In genomic region chr16:91485841-91486240, GRCm38 (mm10) we compare ENCODE assay signal across 8 mouse cellular contexts. TPM values are rescaled to one million over a fixed set of nuclear protein-coding genes. Genes with fewer than 3 reads are reported as not detected.
DNase-seq lines count a peak whose midpoint lies in the region; ATAC-seq and TF ChIP-seq lines count a peak whose summit lies in the region.

No protein-coding gene starts in this region.

- H3K27me3 ChIP-seq in kidney, adult 2 months (replicated peaks; ENCODE audit: control insufficient read depth, insufficient read depth, low read length), result no peaks in the 10 kb centered on the region
- H3K27me3 ChIP-seq in hindbrain, embryonic 15.5 days, result no peaks in the 10 kb centered on the region
- no peaks in the 10 kb centered on the region for H3K27me3 ChIP-seq in myocyte (ENCODE audit: control insufficient read depth, insufficient read depth, insufficient read length)

- H3K27ac ChIP-seq in kidney, adult 2 months (ENCODE audit: insufficient read depth, low read depth, low read length), result peak overlapping the region; percentile 74
- no peak overlapping the region for H3K27ac ChIP-seq in bone marrow, adult 2 months (ENCODE audit: control insufficient read depth, insufficient read depth, low read depth, low read length, poor library complexity)
- H3K27ac ChIP-seq in hindbrain, embryonic 15.5 days (replicated peaks), result peak overlapping the region; percentile 96

- TF ChIP-seq CTCF in kidney, adult 2 months (conservative IDR thresholded peaks at IDR 0.05; ENCODE audit: insufficient read depth, insufficient read length, low read depth, low read length), result no peak
- TF ChIP-seq CTCF in bone marrow, adult 2 months (IDR thresholded peaks at IDR 0.05; ENCODE audit: control insufficient read depth, insufficient read depth, low read length), result no peak

- H3K79me2 ChIP-seq in myocyte (ENCODE audit: control insufficient read depth, insufficient read depth), result peaks cover 21% of the 10 kb centered on the region

- H3K4me3 ChIP-seq in kidney, adult 2 months (ENCODE audit: insufficient read depth, low read depth, low read length), result peak overlapping the region; percentile 75
- H3K4me3 ChIP-seq in bone marrow, adult 2 months (replicated peaks; ENCODE audit: control insufficient read depth, low read depth, low read length), result peak overlapping the region; percentile 79
- H3K4me3 ChIP-seq in hindbrain, embryonic 15.5 days, result peak overlapping the region; percentile 98
- peak overlapping the region; percentile 47 for H3K4me3 ChIP-seq in myocyte

- no peak for DNase-seq in kidney, adult 2 months
- no peak for DNase-seq in kidney, adult 8-10 months
- no peak for DNase-seq in layer of hippocampus, postnatal 25 days (ENCODE audit: extremely low spot score in 1 of 2, low spot score in 1 of 2)
- no peak for DNase-seq in urinary bladder, postnatal 36 days (ENCODE audit: low spot score in 2 of 2)
- DNase-seq in cerebellum, adult 9-11 months, result no peak

- no peak for TF ChIP-seq POLR2A in kidney, adult 2 months (IDR thresholded peaks at IDR 0.05; ENCODE audit: low read depth, low read length)
- no peak for TF ChIP-seq POLR2A in bone marrow, adult 2 months (IDR thresholded peaks at IDR 0.05; ENCODE audit: borderline replicate concordance, control insufficient read depth, low read depth, low read length)
- TF ChIP-seq POLR2A in myocyte (IDR thresholded peaks at IDR 0.05; ENCODE audit: insufficient read length, low read depth), result no peak

- no peak for ATAC-seq in hindbrain, embryonic 15.5 days (ENCODE audit: low FRiP score, low read depth)

- WGBS in kidney, adult 2 months, result 21% methylated on average over 5 of the region's 5 CpGs
- WGBS in bone marrow, adult 2 months, result 24% methylated on average over 5 of the region's 5 CpGs
- 31% methylated on average over 5 of the region's 5 CpGs for WGBS in hindbrain, embryonic 15.5 days

- H3K4me2 ChIP-seq in hindbrain, embryonic 15.5 days, result peak overlapping the region; percentile 63
- peak overlapping the region; percentile 91 for H3K4me2 ChIP-seq in myocyte (ENCODE audit: low read depth)

- no peaks in the 10 kb centered on the region for H3K9me3 ChIP-seq in hindbrain, embryonic 15.5 days

- H3ac ChIP-seq in myocyte (ENCODE audit: control insufficient read depth, insufficient read length), result peak overlapping the region; percentile 41

- no peaks in the 10 kb centered on the region; the same call in 1 of the 2 replicates for H3K36me3 ChIP-seq in kidney, adult 2 months (ENCODE audit: control insufficient read depth, insufficient read depth, low read length)
- peaks cover 14% of the 10 kb centered on the region for H3K36me3 ChIP-seq in hindbrain, embryonic 15.5 days
- H3K36me3 ChIP-seq in myocyte (ENCODE audit: control insufficient read depth, insufficient read depth), result peaks cover 11% of the 10 kb centered on the region

- peak overlapping the region; percentile 99 for H3K9ac ChIP-seq in hindbrain, embryonic 15.5 days

- H3K4me1 ChIP-seq in kidney, adult 2 months (ENCODE audit: control insufficient read depth, insufficient read depth, low read length), result peaks cover 7% of the 10 kb centered on the region; the same call in 1 of the 2 replicates
- H3K4me1 ChIP-seq in bone marrow, adult 2 months (ENCODE audit: control insufficient read depth, insufficient read depth, low read length), result peaks cover 5% of the 10 kb centered on the region; the same call in 1 of the 2 replicates
- peaks cover 36% of the 10 kb centered on the region for H3K4me1 ChIP-seq in hindbrain, embryonic 15.5 days (replicated peaks)

TF ChIP-seq in myocyte, 11 proteins besides CTCF, POLR2A, EP300 and RAD21:
- no peak for TF ChIP-seq TCF3 (IDR thresholded peaks at IDR 0.05; ENCODE audit: insufficient read length, low read depth)
- TF ChIP-seq CEBPB (IDR thresholded peaks at IDR 0.05; ENCODE audit: insufficient read depth, poor library complexity, severe bottlenecking), result no peak
- no peak for TF ChIP-seq USF1 (IDR thresholded peaks at IDR 0.05; ENCODE audit: low read depth)
- TF ChIP-seq MYOG (IDR thresholded peaks at IDR 0.05; ENCODE audit: control insufficient read depth in 1 of 3, insufficient read depth in 1 of 3, insufficient read length in 2 of 3, low read depth in 2 of 3), result no peak
- no peak for TF ChIP-seq POLR2AphosphoS2 (IDR thresholded peaks at IDR 0.05; ENCODE audit: insufficient read length, low read depth)
- TF ChIP-seq MAX (IDR thresholded peaks at IDR 0.05; ENCODE audit: low read depth), result no peak
- no peak for TF ChIP-seq SRF (IDR thresholded peaks at IDR 0.05; ENCODE audit: control insufficient read depth, insufficient read length, low read depth)
- no peak for TF ChIP-seq REST (IDR thresholded peaks at IDR 0.05; ENCODE audit: insufficient read depth, insufficient read length)
- no peak for TF ChIP-seq E2F4 (IDR thresholded peaks at IDR 0.05; ENCODE audit: insufficient read depth)
- TF ChIP-seq TCF12 (IDR thresholded peaks at IDR 0.05; ENCODE audit: insufficient read depth, poor library complexity, severe bottlenecking), result no peak
- TF ChIP-seq MYOD1 (IDR thresholded peaks at IDR 0.05; ENCODE audit: control insufficient read depth in 1 of 3, insufficient read length in 2 of 3, low read depth in 2 of 3), result no peak

RNA-seq across cellular contexts. Expression of gene Ifnar1, which starts 0.8 kb away (rescaled TPM):
- polyA plus RNA-seq in kidney, adult 2 months (2012; rRNA removed), result 20.8 and 22.2 TPM in 2 replicates
- 10.3 and 15.9 TPM in 2 replicates for polyA plus RNA-seq in bone marrow, adult 2 months (2011; ENCODE audit: insufficient read depth, insufficient read length, low replicate concordance, missing spikeins)
- 48.3 and 51.4 TPM in 2 replicates for polyA plus RNA-seq in hindbrain, embryonic 15.5 days (2015; fragmentation: Nextera tagmentation; extraction: Ambion mirVana)
- polyA plus RNA-seq in myocyte (2012; fragmentation: generic; extraction: Trizol), result 16.2 TPM
- total RNA-seq in layer of hippocampus, postnatal 25 days (2021), result 10 to 100 TPM; 48.8 to 55.6 TPM

Comparison
In these comparisons a context has a peak if more than half of its experiments do, and no peak if none do; other contexts are left out.
1. H3K4me3 ChIP-seq: peak in every context shown above with its lines; median percentile 98 in hindbrain, embryonic 15.5 days; 79 in bone marrow, adult 2 months; 75 in kidney, adult 2 months; 47 in myocyte.